Mouse (Mus musculus): ENCODE results near the gene Neb.

DNA sequence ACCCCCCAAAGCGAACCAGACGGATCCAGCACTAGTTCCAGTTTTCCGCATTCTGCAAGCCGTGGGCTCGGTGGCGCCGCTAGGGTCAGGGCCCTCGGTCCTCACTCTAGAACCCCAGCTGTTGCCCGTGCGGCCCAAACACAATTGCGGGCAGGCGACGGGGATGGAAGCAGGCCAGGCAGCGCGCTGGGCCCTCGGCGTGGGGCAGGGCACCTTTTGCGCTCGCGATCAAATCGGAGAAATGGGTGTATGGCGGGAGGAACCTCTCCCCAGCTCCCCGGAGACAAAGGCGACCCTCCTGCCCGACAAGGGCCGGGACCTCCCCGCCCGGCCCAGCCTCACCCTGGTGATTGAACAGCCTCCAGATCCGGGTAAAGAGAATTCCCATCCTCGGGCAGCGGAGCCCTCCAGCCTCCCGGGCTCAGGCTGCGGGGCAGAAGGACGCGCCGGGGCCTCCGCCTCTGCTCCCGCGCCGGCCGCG, 46.0 kb upstream of the Neb start:
- TF ChIP-seq CTCF (IDR thresholded peaks at IDR 0.05; ENCODE audit: control insufficient read depth, insufficient read depth, insufficient read length) = no peak
- TF ChIP-seq MYOD1 (IDR thresholded peaks at IDR 0.05; ENCODE audit: control insufficient read depth, insufficient read length, low read depth) = no peak
- TF ChIP-seq MAX (IDR thresholded peaks at IDR 0.05) = no peak
- no peak for TF ChIP-seq USF1 (IDR thresholded peaks at IDR 0.05; ENCODE audit: low read depth)
- no peak for TF ChIP-seq MYOG (IDR thresholded peaks at IDR 0.05; ENCODE audit: control insufficient read depth, extremely low read depth, insufficient read length)
